Mouse (Mus musculus) embryonic facial prominence, embryonic 15.5 days (tissue): Measurements from ENCODE around the gene Krba1. TPM values are rescaled to one million over a fixed set of nuclear protein-coding genes. Genes with fewer than 3 reads are reported as not detected.

ENCODE experiments used
- ATAC-seq: fragments of 200-750 bp; cut with Nextera tagmentation; 2 replicates; pipeline ENCODE4 v1.8.0; 2017; ENCODE audit warnings: low read depth, moderate TSS enrichment; ENCODE audit not compliant: insufficient number of reproducible peaks, low FRiP score, low TSS enrichment
- H3K27ac ChIP-seq: fragments of 300-500 bp; sonication (generic); replicated peaks from 2 replicates; pipeline ENCODE4 v1.5.1; 2015; ENCODE audit warnings: mild to moderate bottlenecking, inconsistent platforms
- H3K27me3 ChIP-seq: fragments of 300-500 bp; sonication (generic); 2 replicates; pipeline ENCODE4 v1.6.1; 2015; ENCODE audit warnings: inconsistent platforms
- H3K36me3 ChIP-seq: fragments of 300-500 bp; sonication (generic); 2 replicates; pipeline ENCODE4 v1.6.1; 2015; ENCODE audit warnings: mild to moderate bottlenecking, inconsistent platforms
- H3K4me1 ChIP-seq: fragments of 300-500 bp; sonication (generic); 2 replicates; pipeline ENCODE4 v1.6.1; 2015; ENCODE audit warnings: inconsistent platforms
- H3K4me2 ChIP-seq: fragments of 300-500 bp; sonication (generic); replicated peaks from 2 replicates; pipeline ENCODE4 v1.6.1; 2015; ENCODE audit warnings: mild to moderate bottlenecking, inconsistent platforms
- H3K4me3 ChIP-seq: fragments of 300-500 bp; sonication (generic); replicated peaks from 2 replicates; pipeline ENCODE4 v1.5.1; 2015; ENCODE audit warnings: mild to moderate bottlenecking, inconsistent platforms
- H3K9ac ChIP-seq: fragments of 300-500 bp; sonication (generic); 2 replicates; pipeline ENCODE4 v1.6.1; 2015; ENCODE audit warnings: inconsistent platforms
- H3K9me3 ChIP-seq: fragments of 300-500 bp; sonication (generic); replicated peaks from 2 replicates; pipeline ENCODE4 v1.6.1; 2016; ENCODE audit warnings: inconsistent platforms
- WGBS: fragments of 180-500 bp; shearing (Covaris S2); methylation state at CpG from one replicate; pipeline ENCODE4 v1.1.7; 2015; 5-methylcytosine and 5-hydroxymethylcytosine counted together
- polyA plus RNA-seq: library from polyadenylated mRNA; unstranded; fragments of >200 nt; fragmentation: Nextera tagmentation; extraction: Ambion mirVana; gene quantifications from 2 replicates; pipeline ENCODE4 v1.2.1, GENCODE M21; 2015

The Krba1 gene
- polyA plus RNA-seq, 1 experiment from 2014 or later, result 21.9 TPM

DNA sequence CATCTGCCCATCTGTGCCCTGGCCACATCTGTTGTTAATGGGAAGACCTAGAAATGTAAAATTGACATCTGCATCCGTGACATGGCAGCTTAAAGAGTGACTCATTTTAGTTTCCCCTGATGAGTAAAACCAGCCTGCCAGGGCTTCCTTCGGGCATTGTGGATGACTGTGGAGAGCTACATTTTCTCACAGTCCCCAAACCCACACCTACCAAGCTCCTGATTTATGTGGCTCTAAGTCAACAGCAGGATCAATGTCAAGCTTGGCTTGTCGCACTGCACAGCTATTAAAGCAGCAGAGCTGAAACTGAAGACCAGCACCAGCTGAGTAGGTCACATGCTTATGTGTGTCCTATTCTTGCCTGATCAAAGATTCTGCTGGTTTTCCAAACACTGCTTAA, 15.2 kb downstream of the Krba1 start:
- H3K27ac ChIP-seq, result 0 out of 2 replicates have a peak overlapping the region, but pooled peaks have one; percentile 34
- H3K4me2 ChIP-seq, result no peak overlapping the region
- peaks cover 97% of the 10 kb centered on the region for H3K36me3 ChIP-seq
- no peak overlapping the region for H3K9ac ChIP-seq
- H3K9me3 ChIP-seq, result no peaks in the 10 kb centered on the region
- H3K4me1 ChIP-seq, result no peaks in the 10 kb centered on the region
- WGBS, result 58% methylated on average over 3 of the region's 3 CpGs
- no peak for ATAC-seq
- H3K4me3 ChIP-seq, result no peak overlapping the region
- no peaks in the 10 kb centered on the region for H3K27me3 ChIP-seq

- no peak overlapping the region for H3K4me3 ChIP-seq
- H3K4me1 ChIP-seq, result no peaks in the 10 kb centered on the region
- no peak for ATAC-seq
- no peak overlapping the region for H3K9ac ChIP-seq
- no peak overlapping the region for H3K4me2 ChIP-seq
- H3K27ac ChIP-seq, result no peak overlapping the region
- no peaks in the 10 kb centered on the region for H3K9me3 ChIP-seq
- WGBS, result 90% methylated on average over 6 of the region's 6 CpGs
- H3K27me3 ChIP-seq, result no peaks in the 10 kb centered on the region
- H3K36me3 ChIP-seq, result peaks cover 98% of the 10 kb centered on the region
Observed at GRCm38 (mm10) chr6:48411193-48412092, 16.1 kb downstream of the Krba1 start.

GRCm38 (mm10) chr6:48412147-48412546, 16.8 kb downstream of the Krba1 start:
- Histone ChIP-seq H3K4me2 (no peak overlapping the region), H3K4me3 (no peak overlapping the region), H3K9ac (no peak overlapping the region), H3K36me3 (peaks cover 98% of the 10 kb centered on the region), H3K27ac (no peak overlapping the region), H3K27me3 (no peaks in the 10 kb centered on the region), H3K4me1 (no peaks in the 10 kb centered on the region), H3K9me3 (no peaks in the 10 kb centered on the region)
- ATAC-seq, result no peak
- 81% methylated on average over 4 of the region's 4 CpGs for WGBS

GRCm38 (mm10) chr6:48412662-48413061, 17.3 kb downstream of the Krba1 start:
- Histone ChIP-seq H3K9ac (no peak overlapping the region), H3K36me3 (peaks cover 96% of the 10 kb centered on the region), H3K27ac (no peak overlapping the region), H3K4me3 (no peak overlapping the region), H3K9me3 (no peaks in the 10 kb centered on the region), H3K4me2 (no peak overlapping the region), H3K4me1 (no peaks in the 10 kb centered on the region), H3K27me3 (no peaks in the 10 kb centered on the region)
- 83% methylated on average over 3 of the region's 3 CpGs for WGBS
- no peak for ATAC-seq

GRCm38 (mm10) chr6:48413081-48413480, 17.7 kb downstream of the Krba1 start:
- no peaks in the 10 kb centered on the region for H3K4me1 ChIP-seq
- no peaks in the 10 kb centered on the region for H3K27me3 ChIP-seq
- no peak overlapping the region for H3K4me3 ChIP-seq
- ATAC-seq, result no peak
- no peak overlapping the region for H3K27ac ChIP-seq
- no peak overlapping the region for H3K4me2 ChIP-seq
- H3K36me3 ChIP-seq, result peaks cover 91% of the 10 kb centered on the region
- H3K9me3 ChIP-seq, result no peaks in the 10 kb centered on the region
- no peak overlapping the region for H3K9ac ChIP-seq
- 83% methylated on average over 10 of the region's 10 CpGs for WGBS

DNA sequence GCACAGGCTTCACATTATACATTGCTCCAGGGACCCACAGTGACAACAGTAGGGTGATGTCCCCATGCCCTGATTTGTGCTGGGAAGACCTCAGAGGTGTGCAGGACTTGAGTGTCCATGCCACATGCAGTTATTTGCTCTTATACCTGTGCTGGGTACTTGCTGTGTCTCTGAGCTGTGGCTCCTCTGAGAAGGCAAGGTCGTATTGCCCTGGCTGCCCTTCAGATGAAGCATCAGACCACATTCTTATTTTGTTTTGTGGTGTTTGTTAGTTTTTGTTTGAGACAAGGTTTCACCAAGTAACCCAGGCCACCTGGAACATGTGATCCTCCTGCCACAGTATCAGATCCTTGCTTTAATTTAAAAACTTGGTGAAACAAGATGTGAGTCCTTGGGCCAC, 19.5 kb downstream of the Krba1 start:
- H3K27ac ChIP-seq, result no peak overlapping the region
- no peak overlapping the region for H3K4me2 ChIP-seq
- no peak overlapping the region for H3K9ac ChIP-seq
- no peak overlapping the region for H3K4me3 ChIP-seq
- H3K27me3 ChIP-seq, result no peaks in the 10 kb centered on the region
- 77% methylated on average over 1 of the region's 1 CpGs for WGBS
- no peak for ATAC-seq
- peaks cover 73% of the 10 kb centered on the region for H3K36me3 ChIP-seq
- no peaks in the 10 kb centered on the region for H3K4me1 ChIP-seq
- no peaks in the 10 kb centered on the region for H3K9me3 ChIP-seq

DNA sequence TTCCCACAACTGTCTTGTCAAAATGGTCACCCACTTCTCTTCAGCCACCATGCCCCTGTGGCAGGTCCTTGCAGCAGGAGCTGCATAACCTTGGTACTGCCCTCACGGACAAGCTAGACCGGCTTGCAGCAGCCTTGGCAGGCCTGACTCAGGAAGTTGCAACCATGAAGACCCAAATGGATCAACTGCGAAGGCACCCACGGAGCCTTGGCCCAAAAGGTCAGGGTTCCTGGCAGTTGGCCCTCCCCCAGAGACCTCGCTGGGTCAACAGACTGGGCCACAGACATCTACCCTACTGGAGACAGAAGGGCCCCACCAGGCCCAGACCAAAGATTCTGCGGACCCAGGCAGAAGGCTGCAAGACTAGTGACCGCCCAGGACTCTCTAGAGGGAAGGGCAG, 20.2 kb downstream of the Krba1 start:
- H3K27ac ChIP-seq, result no peak overlapping the region
- ATAC-seq, result no peak
- peaks cover 66% of the 10 kb centered on the region for H3K36me3 ChIP-seq
- H3K4me3 ChIP-seq, result no peak overlapping the region
- no peaks in the 10 kb centered on the region for H3K9me3 ChIP-seq
- peaks cover 2% of the 10 kb centered on the region; the same call in 1 of the 2 replicates for H3K4me1 ChIP-seq
- WGBS, result 98% methylated on average over 7 of the region's 7 CpGs
- H3K9ac ChIP-seq, result no peak overlapping the region
- no peaks in the 10 kb centered on the region for H3K27me3 ChIP-seq
- H3K4me2 ChIP-seq, result no peak overlapping the region

- peaks cover 4% of the 10 kb centered on the region; the same call in 1 of the 2 replicates for H3K4me1 ChIP-seq
- H3K27me3 ChIP-seq, result no peaks in the 10 kb centered on the region
- H3K36me3 ChIP-seq, result peaks cover 57% of the 10 kb centered on the region
- no peak for ATAC-seq
- no peaks in the 10 kb centered on the region for H3K9me3 ChIP-seq
- no peak overlapping the region for H3K4me3 ChIP-seq
- no peak overlapping the region for H3K27ac ChIP-seq
- H3K4me2 ChIP-seq, result no peak overlapping the region
- no peak overlapping the region for H3K9ac ChIP-seq
- 78% methylated on average over 2 of the region's 2 CpGs for WGBS
Observed at GRCm38 (mm10) chr6:48416486-48416885, 21.1 kb downstream of the Krba1 start.

DNA sequence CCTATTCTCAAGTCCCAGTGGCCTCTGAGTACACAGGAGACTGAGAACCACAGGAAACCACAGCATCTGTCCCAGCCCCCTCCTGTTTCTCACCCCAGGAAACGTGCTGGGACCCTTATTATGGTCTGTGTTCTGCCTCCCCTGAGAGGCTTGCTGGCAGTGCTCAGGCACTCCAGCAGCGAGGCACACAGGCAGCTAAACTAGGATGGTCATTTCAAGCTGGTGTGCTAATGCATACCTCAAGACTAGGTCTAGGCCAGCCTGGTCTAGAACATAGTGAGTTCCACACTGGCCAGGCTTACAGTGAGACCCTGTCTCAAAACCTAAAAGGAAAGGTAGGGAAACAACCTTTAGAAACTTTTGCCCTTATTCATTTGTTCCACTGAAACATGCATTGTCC, 25.3 kb downstream of the Krba1 start:
- H3K27me3 ChIP-seq, result no peaks in the 10 kb centered on the region
- no peak overlapping the region for H3K4me2 ChIP-seq
- peaks cover 18% of the 10 kb centered on the region for H3K36me3 ChIP-seq
- H3K4me3 ChIP-seq, result no peak overlapping the region
- no peak overlapping the region for H3K9ac ChIP-seq
- peaks cover 8% of the 10 kb centered on the region; the same call in 1 of the 2 replicates for H3K4me1 ChIP-seq
- WGBS, result 5% methylated on average over 2 of the region's 2 CpGs
- H3K27ac ChIP-seq, result no peak overlapping the region
- ATAC-seq, result no peak
- H3K9me3 ChIP-seq, result no peaks in the 10 kb centered on the region

DNA sequence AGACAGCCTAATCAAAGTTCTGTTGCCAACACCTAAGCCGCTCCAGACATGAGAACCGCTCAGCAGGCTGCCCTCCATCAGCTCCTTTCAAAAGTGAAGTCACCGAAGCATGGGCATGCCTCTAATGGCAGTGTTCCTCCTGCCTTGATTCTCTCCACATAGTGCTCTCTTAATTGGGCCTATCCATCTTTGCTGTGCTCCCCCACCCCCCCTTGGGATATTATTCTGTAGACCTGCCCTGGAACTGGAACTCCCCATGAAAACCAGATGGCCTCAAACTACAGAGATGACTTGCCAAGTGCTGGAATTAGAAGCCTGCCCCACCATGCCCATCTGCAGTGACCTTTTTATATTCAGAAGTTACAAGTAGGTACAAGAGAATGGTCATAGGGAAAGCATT, 27.9 kb downstream of the Krba1 start:
- no peak for ATAC-seq
- no peaks in the 10 kb centered on the region for H3K36me3 ChIP-seq
- H3K27ac ChIP-seq, result no peak overlapping the region
- H3K4me3 ChIP-seq, result no peak overlapping the region
- H3K9me3 ChIP-seq, result no peaks in the 10 kb centered on the region
- no peaks in the 10 kb centered on the region for H3K27me3 ChIP-seq
- no peak overlapping the region for H3K4me2 ChIP-seq
- 66% methylated on average over 3 of the region's 3 CpGs for WGBS
- no peak overlapping the region for H3K9ac ChIP-seq
- H3K4me1 ChIP-seq, result peaks cover 8% of the 10 kb centered on the region; the same call in 1 of the 2 replicates

- WGBS, result 71% methylated on average over 5 of the region's 5 CpGs
- Histone ChIP-seq H3K9me3 (no peaks in the 10 kb centered on the region), H3K36me3 (no peaks in the 10 kb centered on the region), H3K27ac (no peak overlapping the region), H3K9ac (no peak overlapping the region), H3K4me1 (peaks cover 8% of the 10 kb centered on the region; the same call in 1 of the 2 replicates), H3K27me3 (no peaks in the 10 kb centered on the region), H3K4me3 (no peak overlapping the region), H3K4me2 (no peak overlapping the region)
- ATAC-seq, result no peak
Observed at GRCm38 (mm10) chr6:48424074-48424473, 28.7 kb downstream of the Krba1 start.

- Histone ChIP-seq H3K27me3 (no peaks in the 10 kb centered on the region), H3K36me3 (no peaks in the 10 kb centered on the region), H3K4me2 (no peak overlapping the region), H3K9me3 (no peaks in the 10 kb centered on the region), H3K27ac (no peak overlapping the region), H3K4me1 (0 out of 2 replicates have a peak, but pooled peaks cover 4% of the 10 kb centered on the region), H3K9ac (no peak overlapping the region), H3K4me3 (no peak overlapping the region)
- 70% methylated on average over 5 of the region's 5 CpGs for WGBS
- no peak for ATAC-seq
Observed at GRCm38 (mm10) chr6:48426956-48427355, 31.6 kb downstream of the Krba1 start.
